Mouse (Mus musculus) bone marrow macrophage, adult 2 months (primary cell): Measurements from ENCODE around the gene Rreb1.

ENCODE experiments used
- CTCF ChIP-seq: IDR thresholded peaks from 2 replicates; pipeline ENCODE4 v1.5.1; 2012; ENCODE audit warnings: low read depth, mild to moderate bottlenecking, low read length, moderate library complexity
- POLR2A ChIP-seq: IDR thresholded peaks from 2 replicates; pipeline ENCODE4 v1.6.1; 2012; ENCODE audit warnings: mild to moderate bottlenecking, low read depth, low read length, borderline replicate concordance

DNA sequence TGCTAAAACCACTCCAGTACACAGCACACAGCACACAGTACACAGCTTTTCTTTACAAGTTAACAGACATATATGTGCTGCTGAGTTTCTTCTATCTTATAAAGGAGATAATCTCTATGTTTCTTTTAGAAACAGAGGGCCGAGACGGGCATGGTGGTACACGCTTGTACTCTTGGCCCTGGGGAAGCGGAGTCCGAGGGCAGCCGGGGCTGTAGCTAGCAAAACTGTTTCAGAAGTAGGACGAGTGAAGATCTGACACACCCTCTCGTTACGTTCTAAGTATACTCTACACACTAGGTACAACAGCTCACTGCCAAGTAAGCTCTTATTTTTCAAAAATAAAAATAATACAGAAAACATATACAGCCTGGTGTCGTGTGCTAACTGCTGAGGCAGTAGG is 202.1 kb downstream of the Rreb1 start:
- TF ChIP-seq CTCF (no peak), POLR2A (no peak)
